Mouse (Mus musculus) liver, embryonic 14.5 days (tissue): ENCODE data around the gene Ccdc113. TPM values are rescaled to one million over a fixed set of nuclear protein-coding genes. Genes with fewer than 3 reads are reported as not detected.

Experiments used
- ATAC-seq: fragments of 200-750 bp; cut with Nextera tagmentation; 2 replicates; pipeline ENCODE4 v1.8.0; 2017; ENCODE audit warnings: moderate number of reproducible peaks, mild to moderate bottlenecking, moderate library complexity; ENCODE audit not compliant: insufficient read depth
- DNase-seq, 3 experiments: peaks; one replicate each; pipeline ENCODE4 v3.0.0-alpha.2; 2012 to 2013; ENCODE audit warnings: low read depth in 3 of 3, low spot score in 3 of 3
- H3K27ac ChIP-seq: fragments of 300-500 bp; sonication (generic); 2 replicates; pipeline ENCODE4 v1.5.1; 2014; ENCODE audit warnings: moderate library complexity, mild to moderate bottlenecking, control low read depth, inconsistent platforms
- H3K27me3 ChIP-seq: fragments of 300-500 bp; sonication (generic); 2 replicates; pipeline ENCODE4 v1.6.1; 2014; ENCODE audit warnings: mild to moderate bottlenecking, low read length, moderate library complexity; ENCODE audit not compliant: control insufficient read depth, insufficient read depth
- H3K36me3 ChIP-seq: fragments of 300-500 bp; sonication (generic); replicated peaks from 2 replicates; pipeline ENCODE4 v1.6.1; 2014; ENCODE audit warnings: low read depth; ENCODE audit not compliant: control insufficient read depth, insufficient read depth
- H3K4me1 ChIP-seq, 2 experiments: fragments of 200-500 bp in 1 of 2; fragments of 300-500 bp in 1 of 2; sonication (generic) in 1 of 2; replicated peaks; 2 replicates each; pipeline ENCODE4 v1.6.1; 2012 to 2014; ENCODE audit warnings: antibody characterized with exemption in 1 of 2, inconsistent platforms in 1 of 2, low read length in 1 of 2; ENCODE audit not compliant: control insufficient read depth in 2 of 2, insufficient read depth in 2 of 2
- H3K4me2 ChIP-seq: fragments of 300-500 bp; sonication (generic); 2 replicates; pipeline ENCODE4 v1.6.1; 2014; ENCODE audit warnings: low read depth, mild to moderate bottlenecking, control low read depth, moderate library complexity
- H3K4me3 ChIP-seq, 2 experiments: fragments of 200-500 bp in 1 of 2; fragments of 300-500 bp in 1 of 2; sonication (generic) in 1 of 2; 2 replicates each; pipeline ENCODE4 v1.5.1; 2012 to 2014; ENCODE audit warnings: low read depth in 2 of 2, low read length in 2 of 2, mild to moderate bottlenecking in 2 of 2, control low read depth in 1 of 2, inconsistent platforms in 1 of 2, moderate library complexity in 1 of 2; ENCODE audit not compliant: insufficient read depth in 1 of 2
- H3K9ac ChIP-seq: fragments of 300-500 bp; sonication (generic); replicated peaks from 2 replicates; pipeline ENCODE4 v1.6.1; 2014; ENCODE audit warnings: mild to moderate bottlenecking, control low read depth, moderate library complexity
- H3K9me3 ChIP-seq: fragments of 300-500 bp; sonication (generic); 2 replicates; pipeline ENCODE4 v1.6.1; 2016; ENCODE audit warnings: low read length, mixed read lengths; ENCODE audit not compliant: control insufficient read depth
- CTCF ChIP-seq: IDR thresholded peaks from 2 replicates; pipeline ENCODE4 v1.5.1; 2016; ENCODE audit warnings: antibody characterized with exemption, low read depth, control low read depth
- EP300 ChIP-seq: IDR thresholded peaks from 2 replicates; pipeline ENCODE4 v1.6.1; 2016; ENCODE audit warnings: antibody characterized with exemption, low read depth
- WGBS: fragments of 180-500 bp; shearing (Covaris S2); extraction: QIAGEN DNeasy Blood & Tissue Kit; methylation state at CpG from one replicate; pipeline ENCODE4 v1.1.7; 2014; ENCODE audit not compliant: insufficient replicate concordance; 5-methylcytosine and 5-hydroxymethylcytosine counted together
- polyA plus RNA-seq, 2 experiments: library from polyadenylated mRNA; depleted of rRNA in 1 of 2; stranded (reverse) in 1 of 2; unstranded in 1 of 2; fragments of >200 nt; fragmentation: Nextera tagmentation in 1 of 2; extraction: Ambion mirVana in 1 of 2; gene quantifications; 2 replicates each; pipeline versions ENCODE4 v1.2.1 to v1.2.3; 2012 to 2014

The Ccdc113 gene
- polyA plus RNA-seq, 2 experiments, result not detected

DNA sequence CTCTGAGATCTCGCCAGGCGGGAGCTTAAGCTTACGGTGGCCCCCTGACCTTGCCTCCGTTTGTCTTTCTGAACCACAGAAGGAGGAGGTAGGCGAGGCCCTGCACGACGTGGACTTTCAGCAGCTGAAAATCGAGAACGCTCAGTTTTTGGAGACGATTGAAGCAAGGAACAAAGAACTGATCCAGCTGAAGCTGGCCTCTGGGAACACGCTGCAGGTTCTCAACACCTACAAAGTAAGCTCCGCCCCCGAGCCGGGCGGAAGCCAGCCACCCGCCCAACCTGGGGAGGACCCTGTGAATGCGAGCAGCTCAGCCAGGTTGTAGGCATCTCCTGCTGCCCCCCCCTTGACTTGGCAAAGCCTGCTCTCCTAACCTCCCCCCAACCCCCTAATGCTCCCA is 11.9 kb downstream of the Ccdc113 start:
- no peak overlapping the region for H3K4me3 ChIP-seq
- H3K27ac ChIP-seq, result no peak overlapping the region
- H3K36me3 ChIP-seq, result no peaks in the 10 kb centered on the region
- no peak overlapping the region for H3K9ac ChIP-seq
- H3K4me2 ChIP-seq, result no peak overlapping the region
- ATAC-seq, result no peak
- TF ChIP-seq CTCF, result no peak
- no peak for TF ChIP-seq EP300
- no peaks in the 10 kb centered on the region for H3K9me3 ChIP-seq
- WGBS, result 71% methylated on average over 17 of the region's 17 CpGs
- DNase-seq, result no peak
- H3K27me3 ChIP-seq, result no peaks in the 10 kb centered on the region
- H3K4me1 ChIP-seq, result no peaks in the 10 kb centered on the region

GRCm38 (mm10) chr8:95546986-95547385 is 13.1 kb downstream of the Ccdc113 start:
- ATAC-seq (no peak), DNase-seq (no peak)
- no peak overlapping the region for H3K27ac ChIP-seq
- no peaks in the 10 kb centered on the region for H3K9me3 ChIP-seq
- no peaks in the 10 kb centered on the region for H3K36me3 ChIP-seq
- H3K4me1 ChIP-seq, result peaks cover 0 to under 1% of the 10 kb centered on the region in 2 experiments; a peak in 1 of 4 replicates
- no peak for TF ChIP-seq EP300
- no peak overlapping the region for H3K4me3 ChIP-seq
- H3K27me3 ChIP-seq, result no peaks in the 10 kb centered on the region
- WGBS, result 58% methylated on average over 4 of the region's 4 CpGs
- H3K9ac ChIP-seq, result no peak overlapping the region
- no peak overlapping the region for H3K4me2 ChIP-seq

GRCm38 (mm10) chr8:95547931-95548330 is 14.0 kb downstream of the Ccdc113 start:
- no peaks in the 10 kb centered on the region for H3K9me3 ChIP-seq
- no peak overlapping the region for H3K4me2 ChIP-seq
- DNase-seq (no peak), ATAC-seq (no peak)
- no peaks in the 10 kb centered on the region for H3K36me3 ChIP-seq
- no peak overlapping the region for H3K9ac ChIP-seq
- H3K4me1 ChIP-seq, result peaks cover 0 to 2% of the 10 kb centered on the region in 2 experiments; a peak in 1 of 4 replicates
- no peaks in the 10 kb centered on the region for H3K27me3 ChIP-seq
- H3K4me3 ChIP-seq, result no peak overlapping the region
- 43% methylated on average over 8 of the region's 8 CpGs for WGBS
- TF ChIP-seq EP300 (no peak), CTCF (no peak)
- no peak overlapping the region for H3K27ac ChIP-seq

DNA sequence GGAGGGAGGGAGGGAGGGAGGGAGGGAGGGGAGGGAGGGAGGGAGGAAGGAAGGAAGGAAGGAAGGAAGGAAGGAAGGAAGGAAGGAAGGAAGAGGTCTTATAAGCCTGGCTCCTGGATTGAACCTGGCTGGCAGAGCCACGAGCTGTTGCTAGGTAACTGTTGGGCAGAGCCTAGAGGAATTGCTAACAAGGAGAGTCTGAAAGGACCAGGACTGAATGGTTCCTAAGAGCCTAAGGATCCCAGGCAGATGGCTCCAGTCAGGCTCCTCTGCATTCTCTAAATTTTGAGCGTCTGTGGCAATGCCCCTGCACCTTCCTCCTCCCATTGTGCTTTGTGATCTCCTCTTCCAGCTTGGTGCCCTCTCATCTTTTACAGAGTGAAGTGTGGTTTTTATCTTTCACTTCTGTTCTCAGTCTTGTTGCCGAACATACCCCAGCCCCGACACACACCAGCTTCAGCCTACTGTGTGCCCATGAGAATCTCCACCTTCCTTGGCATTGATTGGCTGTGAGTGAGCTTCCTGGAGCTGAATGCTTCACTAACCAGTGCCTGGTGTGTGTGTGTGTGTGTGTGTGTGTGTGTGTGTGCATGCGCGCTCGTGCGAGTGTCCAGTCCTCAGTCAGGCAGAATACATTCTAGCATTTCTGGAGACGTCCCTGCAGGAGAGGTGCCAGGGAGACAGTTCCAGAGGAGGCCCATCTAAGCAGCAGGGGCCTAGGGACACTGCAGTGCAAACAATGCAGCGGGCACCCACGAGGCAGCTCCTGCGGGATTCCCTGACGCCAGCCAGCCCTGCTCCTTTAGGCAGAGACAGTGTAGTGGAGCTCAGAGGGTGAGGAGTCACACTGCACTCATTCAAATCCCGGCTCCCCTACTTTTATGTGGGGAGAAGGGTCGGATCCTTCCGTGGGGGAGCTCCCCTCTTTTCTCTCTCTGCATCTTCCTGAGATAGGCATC is 16.3 kb downstream of the Ccdc113 start:
- Histone ChIP-seq H3K27me3 (no peaks in the 10 kb centered on the region), H3K4me2 (no peak overlapping the region), H3K36me3 (no peaks in the 10 kb centered on the region), H3K9me3 (no peaks in the 10 kb centered on the region), H3K27ac (no peak overlapping the region), H3K9ac (no peak overlapping the region), H3K4me3 (no peak overlapping the region), H3K4me1 (peaks cover 0 to 2% of the 10 kb centered on the region in 2 experiments; a peak in 1 of 4 replicates)
- WGBS, result 50% methylated on average over 16 of the region's 16 CpGs
- ATAC-seq, result no peak
- no peak for TF ChIP-seq EP300
- no peak for TF ChIP-seq CTCF
- no peak for DNase-seq

DNA sequence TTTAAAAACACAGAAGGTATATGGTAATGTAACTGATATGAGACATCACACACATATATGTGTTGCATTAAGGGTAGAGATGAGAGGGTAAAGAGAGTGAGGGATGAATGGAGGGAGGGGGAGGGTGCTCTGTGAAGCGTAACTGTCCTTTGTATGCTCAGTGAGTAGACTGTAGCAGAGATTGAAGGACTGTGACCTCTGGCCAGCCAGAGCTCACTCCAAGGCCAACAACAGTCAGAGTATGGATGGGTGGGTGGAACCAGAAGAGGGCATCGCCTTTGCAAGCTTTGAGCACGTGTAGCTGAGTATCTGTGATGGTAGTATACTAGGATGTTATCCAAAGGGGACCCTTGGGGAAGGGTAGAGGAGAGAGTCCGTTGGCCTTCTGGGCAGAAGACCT is 17.7 kb downstream of the Ccdc113 start:
- no peak overlapping the region for H3K27ac ChIP-seq
- WGBS, result 57% methylated on average over 4 of the region's 4 CpGs
- peaks cover 0 to 2% of the 10 kb centered on the region in 2 experiments; a peak in 1 of 4 replicates for H3K4me1 ChIP-seq
- H3K4me3 ChIP-seq, result no peak overlapping the region
- no peaks in the 10 kb centered on the region for H3K9me3 ChIP-seq
- no peaks in the 10 kb centered on the region for H3K27me3 ChIP-seq
- no peaks in the 10 kb centered on the region for H3K36me3 ChIP-seq
- DNase-seq (peak in 1 of 3 experiments; percentile 1), ATAC-seq (peak; percentile 52; the same call in 1 of the 2 replicates)
- H3K4me2 ChIP-seq, result no peak overlapping the region
- no peak for TF ChIP-seq CTCF
- no peak for TF ChIP-seq EP300
- no peak overlapping the region for H3K9ac ChIP-seq
